Mouse (Mus musculus): ENCODE results near the gene Cdk6. TPM values are rescaled to one million over a fixed set of nuclear protein-coding genes. Genes with fewer than 3 reads are reported as not detected.

Gene Cdk6
- total and polyA plus RNA-seq, 3 experiments = 4.0 to 10.6 (median 8.1) TPM

DNA sequence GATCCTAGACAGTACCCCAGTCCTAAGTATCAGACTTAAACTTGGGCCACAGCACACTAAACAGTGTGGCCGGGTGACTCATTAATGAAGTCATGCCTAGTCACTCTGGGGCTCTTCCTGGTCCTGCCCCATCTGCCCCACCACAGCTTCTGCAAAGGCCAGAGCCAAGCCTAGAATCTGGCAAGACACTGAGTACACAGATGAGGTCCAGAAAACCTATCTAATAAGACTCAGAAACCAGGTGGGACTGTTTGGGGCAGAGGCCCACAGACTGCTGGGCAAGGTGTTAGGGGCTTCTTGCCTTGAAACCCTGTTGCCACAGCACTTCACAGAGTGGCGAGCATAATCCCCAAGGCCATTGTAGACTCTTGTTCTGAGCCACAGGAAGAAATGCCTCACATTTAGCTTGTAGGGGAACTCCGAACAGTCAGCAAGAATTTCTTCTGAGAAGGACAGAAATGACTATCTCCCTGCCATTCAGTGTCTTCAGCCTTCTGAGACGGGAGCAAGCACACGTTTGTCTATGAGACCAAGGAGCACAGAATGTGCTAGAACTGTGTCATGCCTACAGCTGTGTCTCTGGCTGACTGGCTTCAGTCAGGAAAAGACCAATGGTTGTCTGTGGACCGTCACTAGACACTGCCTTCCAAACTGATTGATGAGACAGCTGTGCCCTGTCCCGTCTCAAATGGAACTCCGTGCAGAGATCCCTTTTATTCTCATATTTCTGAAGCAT is 153.3 kb downstream of the Cdk6 start:
- 83% methylated on average over 8 of the region's 8 CpGs for WGBS
- intact Hi-C loops (cut with DNase I) = no loop called here
- H3K27ac ChIP-seq = no peak overlapping the region
- no peak for TF ChIP-seq CTCF (IDR thresholded peaks at IDR 0.05)
- H3K4me3 ChIP-seq = no peak overlapping the region
- H3K9ac ChIP-seq (ENCODE audit: low read depth, low read length) = no peak overlapping the region
- no peaks in the 10 kb centered on the region for H3K79me2 ChIP-seq (replicated peaks; ENCODE audit: control insufficient read depth, insufficient read depth, low read length)
- no peaks in the 10 kb centered on the region for H3K36me3 ChIP-seq (ENCODE audit: control insufficient read depth, insufficient read depth, low read length)
- peak in 1 of 2 experiments; percentile 48 for DNase-seq
- no peaks in the 10 kb centered on the region for H3K27me3 ChIP-seq (ENCODE audit: control insufficient read depth, insufficient read depth, low read length)
- H3K4me1 ChIP-seq (ENCODE audit: control insufficient read depth, insufficient read depth, low read length) = peaks cover 2% of the 10 kb centered on the region

GRCm38 (mm10) chr5:3497505-3497925 is 156.2 kb downstream of the Cdk6 start:
- Histone ChIP-seq H3K27ac (no peak overlapping the region), H3K4me3 (no peak overlapping the region), H3K79me2 (replicated peaks; ENCODE audit: control insufficient read depth, insufficient read depth, low read length) (no peaks in the 10 kb centered on the region), H3K9ac (ENCODE audit: low read depth, low read length) (no peak overlapping the region), H3K36me3 (ENCODE audit: control insufficient read depth, insufficient read depth, low read length) (peaks cover 3% of the 10 kb centered on the region; the same call in 1 of the 2 replicates), H3K4me1 (ENCODE audit: control insufficient read depth, insufficient read depth, low read length) (peaks cover 9% of the 10 kb centered on the region), H3K27me3 (ENCODE audit: control insufficient read depth, insufficient read depth, low read length) (no peaks in the 10 kb centered on the region)
- 47% methylated on average over 5 of the region's 5 CpGs for WGBS
- no peak for TF ChIP-seq EP300 (IDR thresholded peaks at IDR 0.05; ENCODE audit: insufficient read depth, low read depth, low read length)
- TF ChIP-seq CTCF (IDR thresholded peaks at IDR 0.05) = no peak
- TF ChIP-seq POLR2A (IDR thresholded peaks at IDR 0.05; ENCODE audit: insufficient read depth, low read depth, low read length) = no peak
- no peak for DNase-seq
- intact Hi-C loops (cut with DNase I) = no loop called here

- Histone ChIP-seq H3K36me3 (ENCODE audit: control insufficient read depth, insufficient read depth, low read length) (peaks cover 4% of the 10 kb centered on the region; the same call in 1 of the 2 replicates), H3K4me3 (no peak overlapping the region), H3K4me1 (ENCODE audit: control insufficient read depth, insufficient read depth, low read length) (peaks cover 21% of the 10 kb centered on the region), H3K27me3 (ENCODE audit: control insufficient read depth, insufficient read depth, low read length) (no peaks in the 10 kb centered on the region), H3K27ac (no peak overlapping the region), H3K9ac (ENCODE audit: low read depth, low read length) (no peak overlapping the region), H3K79me2 (replicated peaks; ENCODE audit: control insufficient read depth, insufficient read depth, low read length) (no peaks in the 10 kb centered on the region)
- TF ChIP-seq CTCF (IDR thresholded peaks at IDR 0.05) = no peak
- TF ChIP-seq POLR2A (IDR thresholded peaks at IDR 0.05; ENCODE audit: insufficient read depth, low read depth, low read length) = no peak
- no peak for TF ChIP-seq EP300 (IDR thresholded peaks at IDR 0.05; ENCODE audit: insufficient read depth, low read depth, low read length)
- WGBS = 92% methylated on average over 5 of the region's 5 CpGs
- no peak for DNase-seq
- intact Hi-C loops (cut with DNase I) = no loop called here
Measured at GRCm38 (mm10) chr5:3500298-3500697, 159.0 kb downstream of the Cdk6 start.

- intact Hi-C loops (cut with DNase I) = no loop called here
- H3K4me1 ChIP-seq (ENCODE audit: control insufficient read depth, insufficient read depth, low read length) = peaks cover 21% of the 10 kb centered on the region
- H3K4me3 ChIP-seq = no peak overlapping the region
Measured at GRCm38 (mm10) chr5:3500957-3501563, 159.8 kb downstream of the Cdk6 start.

GRCm38 (mm10) chr5:3501564-3502001 is 160.3 kb downstream of the Cdk6 start:
- TF ChIP-seq EP300 (IDR thresholded peaks at IDR 0.05; ENCODE audit: insufficient read depth, low read depth, low read length) = no peak
- TF ChIP-seq CTCF (IDR thresholded peaks at IDR 0.05) = no peak
- TF ChIP-seq POLR2A (IDR thresholded peaks at IDR 0.05; ENCODE audit: insufficient read depth, low read depth, low read length) = no peak
- Histone ChIP-seq H3K4me3 (no peak overlapping the region), H3K27me3 (ENCODE audit: control insufficient read depth, insufficient read depth, low read length) (no peaks in the 10 kb centered on the region), H3K36me3 (ENCODE audit: control insufficient read depth, insufficient read depth, low read length) (peaks cover 4% of the 10 kb centered on the region; the same call in 1 of the 2 replicates), H3K79me2 (replicated peaks; ENCODE audit: control insufficient read depth, insufficient read depth, low read length) (no peaks in the 10 kb centered on the region), H3K9ac (ENCODE audit: low read depth, low read length) (peak overlapping the region; percentile 6), H3K27ac (peak overlapping the region; percentile 68), H3K4me1 (ENCODE audit: control insufficient read depth, insufficient read depth, low read length) (peaks cover 21% of the 10 kb centered on the region)
- intact Hi-C loops (cut with DNase I) = no loop called here
- 25% methylated on average over 8 of the region's 8 CpGs for WGBS
- peak; percentile 55 to 61 for DNase-seq

More at GRCm38 (mm10) chr5:3500957-3501563, 159.8 kb downstream of the Cdk6 start:
- H3K9ac ChIP-seq (ENCODE audit: low read depth, low read length) = peak overlapping the region; percentile 6; the same call in 1 of the 2 replicates
- WGBS = 53% methylated on average over 8 of the region's 8 CpGs
- H3K27me3 ChIP-seq (ENCODE audit: control insufficient read depth, insufficient read depth, low read length) = no peaks in the 10 kb centered on the region
- H3K27ac ChIP-seq = peak overlapping the region; percentile 68
- TF ChIP-seq CTCF (IDR thresholded peaks at IDR 0.05) (no peak), EP300 (IDR thresholded peaks at IDR 0.05; ENCODE audit: insufficient read depth, low read depth, low read length) (no peak), POLR2A (IDR thresholded peaks at IDR 0.05; ENCODE audit: insufficient read depth, low read depth, low read length) (no peak)
- H3K36me3 ChIP-seq (ENCODE audit: control insufficient read depth, insufficient read depth, low read length) = peaks cover 4% of the 10 kb centered on the region; the same call in 1 of the 2 replicates
- no peak for DNase-seq
- H3K79me2 ChIP-seq (replicated peaks; ENCODE audit: control insufficient read depth, insufficient read depth, low read length) = no peaks in the 10 kb centered on the region

Measured in heart, adult 2 months (tissue).